Mouse (Mus musculus) lung, embryonic 15.5 days (tissue): Measurements from ENCODE around the gene Efna3. TPM values are rescaled to one million over a fixed set of nuclear protein-coding genes. Genes with fewer than 3 reads are reported as not detected.
A peak's percentile ranks its signal among the peaks of the same experiment; 100 is the strongest.

Experiments used
- ATAC-seq: fragments of 200-750 bp; cut with Nextera tagmentation; 2 replicates; pipeline ENCODE4 v1.8.0; 2017; ENCODE audit warnings: moderate number of reproducible peaks, borderline replicate concordance; ENCODE audit not compliant: low FRiP score, low TSS enrichment; ENCODE audit errors: extremely low read depth
- H3K27ac ChIP-seq: fragments of 300-500 bp; sonication (generic); 2 replicates; pipeline ENCODE4 v1.5.1; 2015; ENCODE audit warnings: moderate library complexity, mild to moderate bottlenecking, inconsistent platforms
- H3K27me3 ChIP-seq: fragments of 300-500 bp; sonication (generic); 2 replicates; pipeline ENCODE4 v1.6.1; 2015; ENCODE audit warnings: inconsistent platforms
- H3K36me3 ChIP-seq: fragments of 300-500 bp; sonication (generic); 2 replicates; pipeline ENCODE4 v1.6.1; 2015; ENCODE audit warnings: inconsistent platforms
- H3K4me1 ChIP-seq: fragments of 300-500 bp; sonication (generic); 2 replicates; pipeline ENCODE4 v1.6.1; 2015; ENCODE audit warnings: inconsistent platforms
- H3K4me2 ChIP-seq: fragments of 300-500 bp; sonication (generic); 2 replicates; pipeline ENCODE4 v1.6.1; 2015; ENCODE audit warnings: inconsistent platforms, mild to moderate bottlenecking, moderate library complexity
- H3K4me3 ChIP-seq: fragments of 300-500 bp; sonication (generic); 2 replicates; pipeline ENCODE4 v1.5.1; 2015; ENCODE audit warnings: mild to moderate bottlenecking, inconsistent platforms
- H3K9ac ChIP-seq: fragments of 300-500 bp; sonication (generic); 2 replicates; pipeline ENCODE4 v1.6.1; 2015; ENCODE audit warnings: inconsistent platforms
- H3K9me3 ChIP-seq: fragments of 300-500 bp; sonication (generic); 2 replicates; pipeline ENCODE4 v1.6.1; 2016; ENCODE audit warnings: inconsistent platforms
- WGBS: fragments of 180-500 bp; shearing (Covaris S2); methylation state at CpG from one replicate; pipeline ENCODE4 v1.1.7; 2015; 5-methylcytosine and 5-hydroxymethylcytosine counted together
- polyA plus RNA-seq: library from polyadenylated mRNA; unstranded; fragments of >200 nt; fragmentation: Nextera tagmentation; extraction: Ambion mirVana; gene quantifications from 2 replicates; pipeline ENCODE4 v1.2.1, GENCODE M21; 2015

The Efna3 gene
- polyA plus RNA-seq, 1 experiment from 2014 or later, result 5.8 TPM

DNA sequence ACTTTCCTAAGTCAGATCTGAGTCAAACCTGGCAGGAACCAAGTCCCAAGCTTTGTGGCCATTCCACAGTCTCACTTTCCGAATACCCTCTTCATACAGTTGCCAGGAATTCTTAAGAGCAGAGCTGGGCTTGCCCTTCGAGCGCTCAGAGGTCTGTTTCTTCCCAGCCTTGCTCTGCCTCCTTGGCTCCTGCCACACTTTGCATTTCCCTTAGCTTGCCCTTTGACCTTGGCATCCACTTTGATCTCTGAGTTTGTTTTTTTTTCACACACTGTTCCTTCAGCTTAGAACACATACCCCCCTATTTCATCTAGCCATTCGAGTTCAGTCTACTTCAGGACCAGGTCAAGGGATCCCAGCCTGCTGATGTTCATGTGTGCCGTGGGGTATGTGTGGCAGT, 28.5 kb upstream of the Efna3 start:
- H3K9ac ChIP-seq, result no peak overlapping the region
- peaks cover 30% of the 10 kb centered on the region for H3K4me1 ChIP-seq
- H3K27me3 ChIP-seq, result no peaks in the 10 kb centered on the region; the same call in none of the 2 replicates
- H3K4me2 ChIP-seq, result no peak overlapping the region
- WGBS, result 46% methylated on average over 5 of the region's 5 CpGs
- no peak overlapping the region for H3K27ac ChIP-seq
- H3K36me3 ChIP-seq, result no peaks in the 10 kb centered on the region
- no peak overlapping the region for H3K4me3 ChIP-seq
- no peaks in the 10 kb centered on the region for H3K9me3 ChIP-seq
- no peak for ATAC-seq

- ATAC-seq, result peak; percentile 87
- H3K27me3 ChIP-seq, result no peaks in the 10 kb centered on the region; the same call in 1 of the 2 replicates
Observed at GRCm38 (mm10) chr3:89349869-89350501, 27.2 kb upstream of the Efna3 start, which contains the start of gene Adam15. Adam15 (minus strand) TSS chr3:89349996.

GRCm38 (mm10) chr3:89348911-89349868, 26.4 kb upstream of the Efna3 start:
- Histone ChIP-seq H3K9ac (peak overlapping the region; percentile 47), H3K4me3 (peak overlapping the region; percentile 54), H3K27ac (peak overlapping the region; percentile 63), H3K27me3 (no peaks in the 10 kb centered on the region; the same call in 1 of the 2 replicates), H3K9me3 (no peaks in the 10 kb centered on the region), H3K4me2 (peak overlapping the region; percentile 96), H3K36me3 (no peaks in the 10 kb centered on the region), H3K4me1 (peaks cover 24% of the 10 kb centered on the region)
- 1% methylated on average over 38 of the region's 38 CpGs for WGBS
- peak; percentile 27 for ATAC-seq

More at GRCm38 (mm10) chr3:89349869-89350501, 27.2 kb upstream of the Efna3 start, which contains the start of gene Adam15:
- WGBS, result 1% methylated on average over 59 of the region's 59 CpGs
- H3K36me3 ChIP-seq, result no peaks in the 10 kb centered on the region
- no peaks in the 10 kb centered on the region for H3K9me3 ChIP-seq
- H3K4me3 ChIP-seq, result peak within 1 kb of the TSS; percentile 54
- peaks cover 26% of the 10 kb centered on the region for H3K4me1 ChIP-seq
- H3K27ac ChIP-seq, result peak within 1 kb of the TSS; percentile 63
- H3K9ac ChIP-seq, result peak within 1 kb of the TSS; percentile 47
- H3K4me2 ChIP-seq, result peak within 1 kb of the TSS; percentile 96

DNA sequence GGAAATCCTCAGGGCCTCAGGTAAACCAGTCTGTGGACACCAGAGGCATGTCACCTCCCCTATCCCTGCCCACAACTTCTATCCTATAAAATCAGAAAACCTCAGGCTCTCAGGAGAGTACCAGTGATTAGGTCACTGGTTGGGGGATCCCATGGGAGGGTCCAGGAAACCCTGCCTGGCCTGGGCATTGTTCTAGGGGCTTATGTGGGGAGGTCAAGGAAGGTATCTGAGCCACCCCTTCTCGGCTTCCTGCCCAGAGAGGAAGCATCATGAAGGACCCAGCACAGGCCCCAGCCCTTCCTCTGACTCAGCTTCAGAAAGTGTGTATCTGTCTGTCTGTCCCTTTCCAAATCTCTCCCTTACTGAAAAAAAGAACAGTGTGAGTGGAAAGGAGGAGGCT, 25.2 kb upstream of the Efna3 start:
- Histone ChIP-seq H3K4me1 (peaks cover 24% of the 10 kb centered on the region), H3K27ac (0 out of 2 replicates have a peak overlapping the region, but pooled peaks have one; percentile 63), H3K36me3 (peaks cover 5% of the 10 kb centered on the region; the same call in 1 of the 2 replicates), H3K4me2 (peak overlapping the region; percentile 96), H3K4me3 (0 out of 2 replicates have a peak overlapping the region, but pooled peaks have one; percentile 54), H3K27me3 (no peaks in the 10 kb centered on the region; the same call in 1 of the 2 replicates), H3K9ac (no peak overlapping the region), H3K9me3 (no peaks in the 10 kb centered on the region)
- no peak for ATAC-seq
- 55% methylated on average over 1 of the region's 1 CpGs for WGBS

- no peak overlapping the region for H3K4me2 ChIP-seq
- H3K4me1 ChIP-seq, result peaks cover 24% of the 10 kb centered on the region
- no peak for ATAC-seq
- H3K36me3 ChIP-seq, result peaks cover 5% of the 10 kb centered on the region; the same call in 1 of the 2 replicates
- H3K4me3 ChIP-seq, result no peak overlapping the region
- 78% methylated on average over 10 of the region's 10 CpGs for WGBS
- H3K27ac ChIP-seq, result no peak overlapping the region
- no peaks in the 10 kb centered on the region for H3K9me3 ChIP-seq
- H3K27me3 ChIP-seq, result no peaks in the 10 kb centered on the region; the same call in 1 of the 2 replicates
- H3K9ac ChIP-seq, result no peak overlapping the region
Observed at GRCm38 (mm10) chr3:89346815-89347540, 24.2 kb upstream of the Efna3 start.

GRCm38 (mm10) chr3:89343279-89343678, 20.5 kb upstream of the Efna3 start:
- 77% methylated on average over 7 of the region's 7 CpGs for WGBS
- peaks cover 5% of the 10 kb centered on the region; the same call in 1 of the 2 replicates for H3K36me3 ChIP-seq
- H3K9me3 ChIP-seq, result no peaks in the 10 kb centered on the region
- H3K4me2 ChIP-seq, result no peak overlapping the region
- H3K4me3 ChIP-seq, result no peak overlapping the region
- no peak for ATAC-seq
- H3K9ac ChIP-seq, result no peak overlapping the region
- no peaks in the 10 kb centered on the region for H3K27me3 ChIP-seq
- H3K4me1 ChIP-seq, result peaks cover 30% of the 10 kb centered on the region
- H3K27ac ChIP-seq, result no peak overlapping the region

DNA sequence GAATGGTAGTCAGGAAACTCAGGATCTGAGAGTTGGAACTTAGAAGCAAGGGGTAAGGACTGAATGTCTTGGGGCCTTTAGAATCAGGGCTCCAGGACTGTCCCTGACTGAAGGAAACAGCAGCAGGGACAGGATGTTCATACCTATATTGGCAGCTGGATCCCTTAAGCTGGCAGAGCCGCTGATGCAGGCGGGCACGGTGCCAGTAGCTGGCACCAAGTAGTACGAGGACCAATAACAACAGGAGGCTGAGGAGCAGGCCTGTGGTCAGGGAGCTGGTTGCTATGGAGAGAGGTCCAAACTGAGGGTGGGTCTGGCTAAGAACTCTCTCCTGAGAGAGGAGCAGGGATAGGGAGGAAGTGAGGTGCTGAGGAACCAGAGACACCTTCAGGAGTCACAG, 19.0 kb upstream of the Efna3 start:
- no peak overlapping the region for H3K9ac ChIP-seq
- H3K36me3 ChIP-seq, result peaks cover 5% of the 10 kb centered on the region; the same call in 1 of the 2 replicates
- H3K27ac ChIP-seq, result no peak overlapping the region
- no peak overlapping the region for H3K4me3 ChIP-seq
- H3K4me1 ChIP-seq, result peaks cover 33% of the 10 kb centered on the region
- ATAC-seq, result no peak
- 81% methylated on average over 4 of the region's 4 CpGs for WGBS
- no peaks in the 10 kb centered on the region for H3K9me3 ChIP-seq
- no peaks in the 10 kb centered on the region for H3K27me3 ChIP-seq
- H3K4me2 ChIP-seq, result no peak overlapping the region

DNA sequence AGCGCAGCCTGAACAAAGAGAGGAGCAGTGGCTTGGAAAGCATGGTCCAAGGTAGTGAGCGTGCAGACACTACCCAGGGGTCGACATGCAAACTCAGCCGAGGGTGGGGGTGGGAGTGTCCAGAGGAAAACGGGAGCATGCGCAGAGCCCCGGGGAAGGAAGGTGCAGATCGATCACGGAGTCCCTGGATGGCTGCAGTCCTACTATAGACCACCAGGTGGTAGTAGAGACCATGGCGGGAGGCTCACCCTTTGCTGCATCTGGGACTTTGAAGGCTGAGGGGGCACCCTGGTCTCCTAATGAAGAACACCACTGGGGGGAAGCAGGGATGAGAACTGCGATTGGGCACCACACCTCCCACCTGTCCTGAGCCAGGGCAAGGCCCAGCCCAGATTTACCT, 17.7 kb upstream of the Efna3 start:
- Histone ChIP-seq H3K4me3 (peak overlapping the region; percentile 23), H3K27me3 (no peaks in the 10 kb centered on the region), H3K4me1 (peaks cover 46% of the 10 kb centered on the region), H3K4me2 (peak overlapping the region; percentile 54), H3K9me3 (no peaks in the 10 kb centered on the region), H3K9ac (no peak overlapping the region), H3K27ac (no peak overlapping the region), H3K36me3 (peaks cover 5% of the 10 kb centered on the region; the same call in 1 of the 2 replicates)
- WGBS, result 7% methylated on average over 11 of the region's 11 CpGs
- no peak for ATAC-seq

GRCm38 (mm10) chr3:89339416-89339815, 16.7 kb upstream of the Efna3 start:
- H3K4me2 ChIP-seq, result peak overlapping the region; percentile 76; the same call in 1 of the 2 replicates
- no peak overlapping the region for H3K9ac ChIP-seq
- H3K4me3 ChIP-seq, result no peak overlapping the region
- peaks cover 46% of the 10 kb centered on the region for H3K4me1 ChIP-seq
- H3K9me3 ChIP-seq, result no peaks in the 10 kb centered on the region
- peak overlapping the region; percentile 88 for H3K27ac ChIP-seq
- 16% methylated on average over 8 of the region's 8 CpGs for whole genome bisulfite sequencing
- peaks cover 14% of the 10 kb centered on the region for H3K36me3 ChIP-seq
- ATAC-seq, result no peak
- no peaks in the 10 kb centered on the region for H3K27me3 ChIP-seq

- WGBS, result under 1% methylated on average over 44 of the region's 44 CpGs
- Histone ChIP-seq H3K9ac (peak within 1 kb of the TSS; percentile 91), H3K27me3 (no peaks in the 10 kb centered on the region), H3K4me1 (peaks cover 50% of the 10 kb centered on the region), H3K36me3 (peaks cover 22% of the 10 kb centered on the region), H3K4me3 (peak within 1 kb of the TSS; percentile 87), H3K27ac (peak within 1 kb of the TSS; percentile 88), H3K9me3 (no peaks in the 10 kb centered on the region), H3K4me2 (peak within 1 kb of the TSS; percentile 76)
- ATAC-seq, result peak; percentile 86
Observed at GRCm38 (mm10) chr3:89337721-89338578, 15.2 kb upstream of the Efna3 start, which contains the start of gene Efna4. Efna4 (minus strand) TSS chr3:89338028.
